Mouse (Mus musculus) heart, adult 18-20 months (tissue): ENCODE measurements around the gene Gm7073. TPM values are rescaled to one million over a fixed set of nuclear protein-coding genes. Genes with fewer than 3 reads are reported as not detected.

Experiments used
- DNase-seq, 2 experiments: peaks; one replicate each; pipeline ENCODE4 v3.0.0; 2021 to 2022; ENCODE audit warnings: mixed read lengths in 1 of 2
- long read RNA-seq, 2 experiments: library from polyadenylated mRNA; stranded (forward); transcript quantifications; one replicate each; pipeline ENCODE4 v2.0.0; 2021
- total RNA-seq, 2 experiments: library from RNA; stranded (reverse); gene quantifications; 2 replicates each; pipeline ENCODE4 v1.2.3; 2021

The Gm7073 gene
- not detected for total RNA-seq
- long read RNA-seq, experiment 1 = 0 reads
- long read RNA-seq, experiment 2 = 0 reads

- no peak for DNase-seq
Measured at GRCm38 (mm10) chrX:60539149-60539548, at the start of gene Gm7073. TSS of gene Gm7073 (minus strand) at chrX:60539249.

- DNase-seq = no peak
Measured at GRCm38 (mm10) chrX:60570539-60570938, 31.5 kb upstream of the Gm7073 start.

GRCm38 (mm10) chrX:60569047-60569446 is 30.0 kb upstream of the Gm7073 start:
- DNase-seq = no peak

- DNase-seq = no peak
Measured at GRCm38 (mm10) chrX:60555242-60555641, 16.2 kb upstream of the Gm7073 start.

GRCm38 (mm10) chrX:60547444-60548304 is 8.6 kb upstream of the Gm7073 start:
- DNase-seq = peak; percentile 8 to 48

DNA sequence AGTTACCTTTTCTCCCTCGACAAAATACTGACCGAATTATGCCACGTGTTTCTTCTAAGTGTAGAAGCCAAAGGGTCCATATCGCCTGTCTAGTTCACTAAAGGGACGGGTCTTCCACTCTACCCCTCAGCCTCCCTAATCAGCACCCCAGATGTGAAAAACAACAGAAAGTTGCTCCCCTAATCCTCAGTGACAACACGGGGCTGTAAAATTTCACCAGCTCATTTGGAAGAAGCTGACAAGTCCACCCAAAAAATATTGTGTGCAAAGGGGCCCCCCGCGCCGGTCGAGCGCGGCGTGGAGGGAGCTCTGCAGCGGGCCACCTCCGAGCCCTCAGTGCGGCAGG is 8.0 kb upstream of the Gm7073 start:
- DNase-seq = peak in 1 of 2 experiments; percentile 30

DNA sequence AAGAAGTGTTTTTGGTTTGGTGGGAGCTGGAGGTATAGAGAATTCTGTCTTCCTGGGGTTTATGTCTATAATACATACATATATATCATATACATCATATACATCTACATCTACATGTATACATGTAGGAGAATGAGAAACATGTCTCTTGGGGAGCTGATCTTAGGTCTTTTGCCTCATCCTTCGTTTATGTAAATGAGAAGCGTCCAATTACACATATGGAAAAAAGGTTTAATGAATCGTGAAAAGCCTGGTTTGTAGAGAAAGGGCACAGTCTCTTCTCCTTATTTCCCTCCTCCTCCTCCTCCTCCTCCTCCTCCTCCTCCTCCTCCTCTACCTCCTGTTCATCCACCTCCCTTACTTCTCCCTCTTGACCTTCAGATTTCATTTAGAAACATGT is 6.9 kb upstream of the Gm7073 start:
- no peak for DNase-seq

DNA sequence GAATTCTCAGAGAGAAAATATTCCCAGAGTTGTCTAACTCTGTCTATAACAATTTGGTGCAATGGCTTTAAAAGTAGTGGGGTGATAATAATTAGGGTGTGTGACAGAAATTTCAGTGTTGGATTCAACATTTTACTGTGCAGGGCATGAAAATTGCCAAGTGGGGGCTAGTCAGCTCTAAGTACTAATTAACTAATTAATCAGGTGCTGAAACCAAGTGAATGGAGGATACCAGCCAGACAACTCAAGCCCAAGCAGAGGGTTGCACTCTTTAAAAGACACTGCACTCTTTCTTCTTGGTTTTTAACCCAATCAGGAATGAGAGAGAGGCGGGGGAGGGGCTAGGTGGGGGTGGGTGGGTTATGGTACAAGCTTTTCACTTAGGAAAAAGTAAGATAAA is 6.4 kb upstream of the Gm7073 start:
- no peak for DNase-seq

DNA sequence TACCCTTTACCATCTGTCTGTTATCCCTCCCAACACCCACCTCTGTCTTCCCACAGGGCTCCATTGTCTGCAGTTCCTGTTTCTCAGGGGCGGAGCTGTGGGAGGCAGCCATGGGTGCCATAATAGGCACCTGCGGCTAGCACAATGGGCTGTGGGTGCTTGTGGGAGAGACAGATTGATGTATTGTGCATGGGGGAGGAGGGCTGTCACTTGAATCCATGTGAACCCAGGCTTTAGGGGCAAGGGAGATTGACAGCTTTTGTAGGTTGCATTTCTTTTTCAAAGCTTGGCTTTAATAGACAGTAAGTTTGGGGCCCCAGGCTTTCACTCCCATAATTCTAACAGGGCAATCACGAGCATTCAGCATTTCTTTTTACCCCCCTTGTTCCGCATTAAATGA is 5.0 kb upstream of the Gm7073 start:
- DNase-seq = no peak

GRCm38 (mm10) chrX:60542901-60543300 is 3.9 kb upstream of the Gm7073 start:
- no peak for DNase-seq

GRCm38 (mm10) chrX:60503995-60504394 is 35.1 kb downstream of the Gm7073 start:
- peak; percentile 6 to 31 for DNase-seq

DNA sequence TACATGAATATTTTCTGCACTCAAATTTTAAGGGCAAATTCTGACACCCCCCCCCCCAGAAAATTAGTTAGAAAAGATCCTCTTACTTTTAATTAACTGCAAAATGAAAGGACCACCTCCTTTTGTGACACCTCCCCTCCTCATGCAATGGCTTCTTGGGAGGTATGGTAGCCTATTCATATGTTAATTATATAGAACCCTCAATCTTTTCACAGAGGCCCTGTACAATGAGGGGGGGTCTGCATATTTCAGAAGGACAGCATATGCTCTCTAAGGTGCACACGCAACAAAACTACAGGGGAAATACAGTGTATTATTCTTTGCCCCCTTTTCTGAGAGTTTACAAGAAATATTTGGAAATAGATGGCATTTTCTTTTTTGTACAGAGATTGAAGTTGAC is 41.3 kb downstream of the Gm7073 start:
- DNase-seq = no peak

GRCm38 (mm10) chrX:60495308-60495707 is 43.7 kb downstream of the Gm7073 start:
- no peak for DNase-seq

DNA sequence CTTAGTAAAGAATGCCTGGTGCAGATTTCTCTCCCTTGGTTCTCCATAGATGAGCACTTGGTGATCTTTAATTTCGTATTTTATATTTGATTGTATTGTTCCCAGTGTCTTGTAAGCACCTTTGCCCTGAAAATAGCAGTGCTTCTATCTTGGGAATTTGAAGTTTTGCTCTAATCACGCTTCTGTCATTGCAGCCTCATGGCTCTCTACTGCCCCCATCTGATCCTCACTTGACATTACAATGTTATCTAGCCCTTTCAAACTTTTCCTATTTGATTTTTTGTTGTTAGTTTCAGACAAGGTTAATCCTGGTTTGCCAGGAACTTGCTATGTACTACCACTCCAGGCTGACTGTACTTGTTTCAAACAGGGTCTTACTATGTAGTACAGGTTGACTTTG is 75.3 kb downstream of the Gm7073 start:
- no peak for DNase-seq

DNA sequence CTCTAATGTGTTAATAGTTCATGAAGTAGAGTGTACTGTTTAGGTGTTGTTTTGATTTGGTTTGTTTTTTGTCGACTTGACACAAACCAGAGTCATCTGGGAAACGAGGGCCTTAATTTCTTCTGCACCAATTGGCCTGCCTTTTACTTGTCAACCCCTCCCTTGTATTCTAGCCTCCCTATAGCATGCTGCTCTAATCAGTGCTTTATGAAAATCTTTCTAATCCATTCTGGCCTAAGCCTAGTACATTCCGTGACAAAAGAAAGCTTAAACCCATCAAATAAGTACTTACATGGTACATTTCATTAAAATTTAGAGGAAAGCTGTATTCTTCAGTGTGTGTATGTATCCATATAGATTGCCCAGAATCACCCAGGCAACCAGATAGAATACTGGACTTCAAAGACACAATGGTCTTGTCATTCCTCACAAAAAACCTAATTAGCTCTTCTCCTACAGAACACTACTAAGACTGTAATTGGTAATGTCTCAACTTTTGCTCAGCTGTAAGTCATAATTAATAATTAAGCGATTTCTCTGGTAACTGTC is 124.4 kb downstream of the Gm7073 start:
- no peak for DNase-seq

DNA sequence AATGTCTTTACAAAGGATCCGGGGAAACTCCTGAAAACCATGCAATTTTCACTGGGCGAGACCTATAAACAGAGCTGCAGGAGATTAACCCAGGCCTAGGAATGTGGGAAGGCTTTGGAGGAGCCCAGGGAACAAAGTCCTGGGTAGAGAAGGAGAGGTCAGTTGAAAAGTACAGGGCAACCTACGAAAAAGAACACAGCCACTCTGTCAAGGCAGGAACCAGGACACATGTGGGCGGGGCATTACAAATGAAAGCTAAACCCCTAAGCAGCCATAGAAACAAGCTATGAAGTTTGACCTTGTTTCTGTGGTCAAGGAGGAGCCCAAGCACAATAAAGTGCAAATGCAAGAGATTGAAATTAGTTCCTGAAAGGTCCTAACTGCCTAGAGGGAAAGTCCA is 133.4 kb downstream of the Gm7073 start:
- DNase-seq = no peak

GRCm38 (mm10) chrX:60404668-60405044 is 134.4 kb downstream of the Gm7073 start:
- peak; percentile 91 to 94 for DNase-seq

DNA sequence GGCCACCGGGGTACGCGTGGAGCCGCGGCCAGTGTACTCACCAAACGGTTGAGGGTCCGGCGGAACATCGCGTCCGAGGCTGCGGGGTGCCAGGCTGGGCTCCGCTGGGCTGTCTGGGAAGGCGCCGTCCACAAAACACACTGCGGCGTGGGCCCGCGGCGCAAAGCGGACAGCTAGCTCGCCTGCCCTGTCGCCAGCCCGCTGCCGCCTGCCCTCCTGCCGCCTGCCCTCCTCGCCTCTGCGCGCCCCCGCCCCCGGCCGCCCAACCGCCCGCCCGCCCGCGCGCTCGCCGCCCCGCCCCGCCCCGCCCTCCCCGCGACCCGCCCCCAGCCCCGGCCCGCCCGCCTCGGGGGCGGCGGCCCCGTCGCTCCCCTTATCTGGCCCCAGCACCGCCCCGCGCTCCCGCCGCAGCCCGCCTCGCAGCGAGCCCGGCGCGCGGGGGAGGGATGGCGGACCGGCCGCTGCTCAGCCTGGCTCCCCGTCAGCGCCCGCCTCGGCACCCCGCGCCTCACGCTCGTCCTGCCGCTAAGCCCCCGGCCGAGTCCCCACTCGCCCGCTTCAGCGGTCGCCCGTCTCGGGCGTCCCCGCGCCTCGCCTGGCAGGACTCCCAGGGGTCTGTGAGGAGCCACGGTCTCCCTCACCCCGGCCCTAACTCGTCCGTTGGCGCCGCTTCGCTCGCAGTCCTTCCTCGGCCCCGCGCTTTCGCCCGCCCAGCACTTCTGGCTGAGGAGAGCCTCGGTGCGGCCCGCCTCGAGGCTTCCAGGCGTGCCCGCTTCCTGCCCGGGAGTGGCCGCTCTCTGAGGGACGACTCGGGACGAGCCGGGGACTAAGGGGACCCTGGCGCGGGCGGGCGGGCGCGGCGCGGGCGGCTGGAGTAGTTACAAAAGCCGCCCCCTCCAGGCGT is 135.0 kb downstream of the Gm7073 start:
- peak; percentile 66 to 81 for DNase-seq

- peak; percentile 4 to 34 for DNase-seq
Measured at GRCm38 (mm10) chrX:60403062-60403763, 135.8 kb downstream of the Gm7073 start.

- DNase-seq = no peak
Measured at GRCm38 (mm10) chrX:60394292-60394691, 144.8 kb downstream of the Gm7073 start.

DNA sequence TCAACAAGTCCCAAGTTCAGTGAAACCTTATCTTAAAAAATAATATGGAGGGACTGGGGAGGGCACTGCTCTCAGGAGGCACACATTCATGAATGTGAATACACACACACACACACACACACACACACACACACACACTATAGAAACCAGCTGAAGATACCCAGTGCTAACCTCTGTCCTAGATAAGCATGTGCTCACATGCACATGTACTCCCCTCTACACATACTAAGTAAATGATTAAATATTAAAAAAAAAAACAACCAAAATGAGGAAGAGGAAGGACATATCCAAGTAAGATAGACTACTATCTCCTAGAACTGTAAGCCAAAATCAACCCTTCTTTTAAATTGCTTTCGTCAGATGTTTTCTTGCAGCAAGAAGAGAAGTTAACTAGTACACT is 152.2 kb downstream of the Gm7073 start:
- DNase-seq = no peak
